Mouse (Mus musculus) midbrain, embryonic 15.5 days (tissue): ENCODE measurements at regions not wholly inside any gene's neighbourhood (a gene's known extent, or its start where the extent isn't known, plus 50 kb on each side); places are given as distances from the start of the nearest gene placed in this dataset.

Experiments used
- ATAC-seq: fragments of 200-750 bp; cut with Nextera tagmentation; replicated peaks from 2 replicates; pipeline ENCODE4 v1.8.0; 2017; ENCODE audit warnings: moderate TSS enrichment
- H3K27ac ChIP-seq: fragments of 300-500 bp; sonication (generic); 2 replicates; pipeline ENCODE4 v1.5.1; 2015; ENCODE audit warnings: mild to moderate bottlenecking, inconsistent platforms
- H3K27me3 ChIP-seq: fragments of 300-500 bp; sonication (generic); replicated peaks from 2 replicates; pipeline ENCODE4 v1.6.1; 2015; ENCODE audit warnings: inconsistent platforms
- H3K36me3 ChIP-seq: fragments of 300-500 bp; sonication (generic); replicated peaks from 2 replicates; pipeline ENCODE4 v1.6.1; 2015; ENCODE audit warnings: inconsistent platforms
- H3K4me1 ChIP-seq: fragments of 300-500 bp; sonication (generic); 2 replicates; pipeline ENCODE4 v1.6.1; 2015; ENCODE audit warnings: inconsistent platforms
- H3K4me2 ChIP-seq: fragments of 300-500 bp; sonication (generic); 2 replicates; pipeline ENCODE4 v1.6.1; 2015; ENCODE audit warnings: inconsistent platforms, mild to moderate bottlenecking, moderate library complexity
- H3K4me3 ChIP-seq: fragments of 300-500 bp; sonication (generic); 2 replicates; pipeline ENCODE4 v1.5.1; 2015; ENCODE audit warnings: mild to moderate bottlenecking, inconsistent platforms
- H3K9ac ChIP-seq: fragments of 300-500 bp; sonication (generic); 2 replicates; pipeline ENCODE4 v1.6.1; 2015; ENCODE audit warnings: mild to moderate bottlenecking, inconsistent platforms
- H3K9me3 ChIP-seq: fragments of 300-500 bp; sonication (generic); 2 replicates; pipeline ENCODE4 v1.6.1; 2016; ENCODE audit warnings: inconsistent platforms
- WGBS: fragments of 180-500 bp; shearing (Covaris S2); methylation state at CpG from one replicate; pipeline ENCODE4 v1.1.7; 2015; ENCODE audit warnings: mixed read lengths; 5-methylcytosine and 5-hydroxymethylcytosine counted together

DNA sequence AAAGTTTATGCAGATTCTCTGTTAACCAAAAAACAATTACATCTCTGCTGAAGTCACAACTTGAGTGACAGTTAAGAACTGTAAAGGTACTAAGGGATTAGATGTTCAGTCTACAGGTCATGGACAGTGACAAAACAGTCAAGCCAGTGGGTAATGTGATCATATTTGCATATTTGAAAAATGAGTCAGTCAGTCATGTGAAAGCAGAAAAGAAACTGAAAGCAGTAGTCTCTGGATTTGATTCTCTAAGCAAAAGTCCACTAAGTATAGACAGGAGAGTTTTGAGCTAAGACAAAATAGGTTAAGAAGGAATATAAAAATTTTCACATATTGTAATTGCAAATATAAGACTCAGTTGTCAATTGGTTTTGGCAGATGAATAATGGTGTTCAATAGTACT, 270.4 kb upstream of the Epha5 start:
- ATAC-seq: no peak

DNA sequence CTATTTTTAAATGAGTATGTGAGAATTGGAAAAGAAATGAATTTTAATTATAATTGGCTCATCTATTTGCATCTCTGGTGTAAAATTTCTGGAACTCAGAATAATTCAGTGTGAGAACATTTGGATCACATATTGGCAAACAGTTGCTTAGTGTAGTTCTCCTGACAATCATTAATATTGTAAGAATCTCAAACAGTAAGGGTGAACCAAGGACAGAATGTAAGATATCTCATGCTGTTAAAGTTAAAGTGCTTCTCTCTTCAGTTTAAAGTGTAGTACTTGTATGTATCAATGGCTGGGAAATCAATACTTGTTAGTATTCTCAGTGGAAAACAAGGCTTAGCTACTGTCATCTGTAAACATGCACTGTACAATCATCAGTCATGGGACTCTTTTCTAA, 238.0 kb upstream of the Epha5 start:
- no peaks in the 10 kb centered on the region for H3K4me1 ChIP-seq
- no peak overlapping the region for H3K4me2 ChIP-seq
- no peak overlapping the region for H3K4me3 ChIP-seq
- H3K9ac ChIP-seq: no peak overlapping the region
- no peaks in the 10 kb centered on the region for H3K27me3 ChIP-seq
- H3K9me3 ChIP-seq: no peaks in the 10 kb centered on the region
- ATAC-seq: no peak
- no peaks in the 10 kb centered on the region for H3K36me3 ChIP-seq
- no peak overlapping the region for H3K27ac ChIP-seq

More for the DNA sequence above, 270.4 kb upstream of the Epha5 start:
- no peaks in the 10 kb centered on the region for H3K27me3 ChIP-seq
- H3K9ac ChIP-seq: no peak overlapping the region
- no peaks in the 10 kb centered on the region for H3K36me3 ChIP-seq
- no peak overlapping the region for H3K27ac ChIP-seq
- no peaks in the 10 kb centered on the region for H3K9me3 ChIP-seq
- no peak overlapping the region for H3K4me3 ChIP-seq
- H3K4me1 ChIP-seq: no peaks in the 10 kb centered on the region
- H3K4me2 ChIP-seq: no peak overlapping the region

DNA sequence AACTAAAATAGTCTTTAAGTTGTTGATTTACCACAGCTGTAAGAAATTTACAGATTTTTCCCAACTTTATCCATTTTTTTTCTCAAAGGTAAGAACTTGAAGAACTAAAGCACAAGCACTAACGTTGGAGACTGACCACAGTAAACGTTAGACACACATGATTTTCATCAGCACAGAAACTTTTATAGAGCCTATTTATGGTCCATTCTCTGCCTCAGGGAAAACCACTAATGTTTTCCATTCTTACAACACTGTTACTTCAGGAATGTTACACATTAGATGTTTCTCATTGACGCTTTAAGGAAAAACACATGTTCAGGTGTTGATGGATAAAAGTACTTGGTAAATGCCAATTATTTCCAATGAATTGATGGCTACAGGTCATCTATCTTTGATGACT, 218.3 kb upstream of the Epha5 start:
- Histone ChIP-seq H3K27ac (no peak overlapping the region), H3K27me3 (no peaks in the 10 kb centered on the region), H3K4me2 (no peak overlapping the region), H3K9ac (no peak overlapping the region), H3K36me3 (no peaks in the 10 kb centered on the region), H3K9me3 (no peaks in the 10 kb centered on the region), H3K4me1 (no peaks in the 10 kb centered on the region), H3K4me3 (no peak overlapping the region)
- ATAC-seq: no peak
- 91% methylated on average over 3 of the region's 3 CpGs for WGBS

DNA sequence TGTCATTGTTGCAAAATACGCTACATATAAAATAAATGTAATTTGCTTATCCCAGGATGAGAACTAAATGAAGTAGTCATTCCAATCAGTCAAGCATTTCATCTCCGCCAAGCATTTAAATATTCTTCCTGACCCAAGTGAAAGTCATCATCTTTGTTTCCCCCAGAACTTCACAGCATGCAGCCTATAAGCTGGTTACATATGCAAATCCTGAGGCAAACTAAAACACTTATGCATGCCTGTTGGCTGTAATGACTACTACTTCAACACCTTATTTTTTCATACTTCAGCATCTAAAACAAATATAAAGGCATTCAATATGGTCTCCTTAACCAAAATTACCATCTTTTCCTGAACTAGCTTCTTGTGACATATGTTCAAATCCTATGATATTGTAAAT, 215.7 kb upstream of the Epha5 start:
- Histone ChIP-seq H3K4me3 (no peak overlapping the region), H3K27ac (no peak overlapping the region), H3K4me2 (no peak overlapping the region), H3K9me3 (no peaks in the 10 kb centered on the region), H3K9ac (no peak overlapping the region), H3K36me3 (no peaks in the 10 kb centered on the region), H3K4me1 (no peaks in the 10 kb centered on the region), H3K27me3 (no peaks in the 10 kb centered on the region; the same call in 1 of the 2 replicates)
- 34% methylated on average over 2 of the region's 2 CpGs for WGBS
- no peak for ATAC-seq

DNA sequence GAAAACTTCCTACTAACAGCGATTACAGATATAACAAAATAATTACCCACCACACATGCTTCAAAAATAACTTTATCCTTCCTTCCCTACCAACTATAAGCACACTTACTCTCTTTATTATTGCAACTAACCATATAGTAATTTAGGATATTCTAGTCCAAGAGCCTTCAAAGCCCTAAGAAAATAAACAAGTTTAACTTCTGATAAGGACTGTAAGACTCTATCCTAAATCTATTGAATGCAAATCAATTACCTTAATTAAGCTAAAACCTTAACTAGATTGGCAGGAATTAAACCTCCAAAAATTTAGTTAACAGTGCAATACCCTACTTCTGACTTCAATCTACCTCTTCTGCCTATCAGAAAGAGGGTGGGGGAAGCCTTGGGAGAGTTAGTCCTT, 201.0 kb upstream of the Epha5 start:
- 97% methylated on average over 1 of the region's 1 CpGs for WGBS
- Histone ChIP-seq H3K4me1 (no peaks in the 10 kb centered on the region), H3K9ac (no peak overlapping the region), H3K4me2 (no peak overlapping the region), H3K27ac (no peak overlapping the region), H3K36me3 (no peaks in the 10 kb centered on the region), H3K4me3 (no peak overlapping the region), H3K9me3 (no peaks in the 10 kb centered on the region), H3K27me3 (no peaks in the 10 kb centered on the region)
- no peak for ATAC-seq

DNA sequence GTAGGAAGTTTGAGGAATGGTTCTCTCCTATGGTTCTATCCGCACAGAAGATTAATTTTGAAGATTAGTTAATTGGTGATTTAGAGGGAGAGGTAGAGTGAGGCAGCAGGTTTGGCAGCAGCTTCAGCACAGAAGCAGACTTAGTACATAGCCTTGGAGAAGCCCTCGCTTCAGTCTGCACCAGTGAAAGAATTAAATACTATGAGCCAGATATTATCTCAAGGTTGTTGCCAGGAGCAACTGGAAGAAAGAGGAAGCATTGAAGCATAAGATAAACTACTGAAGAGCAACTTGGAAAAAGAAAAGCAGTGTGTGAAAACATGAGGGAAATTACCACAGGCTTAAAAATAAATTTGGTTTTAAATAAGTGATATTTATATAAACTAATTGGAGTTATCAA, 191.5 kb upstream of the Epha5 start:
- H3K4me2 ChIP-seq: no peak overlapping the region
- no peak overlapping the region for H3K27ac ChIP-seq
- H3K9me3 ChIP-seq: no peaks in the 10 kb centered on the region
- H3K4me1 ChIP-seq: no peaks in the 10 kb centered on the region
- H3K36me3 ChIP-seq: no peaks in the 10 kb centered on the region
- no peak overlapping the region for H3K4me3 ChIP-seq
- 43% methylated on average over 2 of the region's 2 CpGs for WGBS
- ATAC-seq: no peak
- no peaks in the 10 kb centered on the region for H3K27me3 ChIP-seq
- no peak overlapping the region for H3K9ac ChIP-seq

DNA sequence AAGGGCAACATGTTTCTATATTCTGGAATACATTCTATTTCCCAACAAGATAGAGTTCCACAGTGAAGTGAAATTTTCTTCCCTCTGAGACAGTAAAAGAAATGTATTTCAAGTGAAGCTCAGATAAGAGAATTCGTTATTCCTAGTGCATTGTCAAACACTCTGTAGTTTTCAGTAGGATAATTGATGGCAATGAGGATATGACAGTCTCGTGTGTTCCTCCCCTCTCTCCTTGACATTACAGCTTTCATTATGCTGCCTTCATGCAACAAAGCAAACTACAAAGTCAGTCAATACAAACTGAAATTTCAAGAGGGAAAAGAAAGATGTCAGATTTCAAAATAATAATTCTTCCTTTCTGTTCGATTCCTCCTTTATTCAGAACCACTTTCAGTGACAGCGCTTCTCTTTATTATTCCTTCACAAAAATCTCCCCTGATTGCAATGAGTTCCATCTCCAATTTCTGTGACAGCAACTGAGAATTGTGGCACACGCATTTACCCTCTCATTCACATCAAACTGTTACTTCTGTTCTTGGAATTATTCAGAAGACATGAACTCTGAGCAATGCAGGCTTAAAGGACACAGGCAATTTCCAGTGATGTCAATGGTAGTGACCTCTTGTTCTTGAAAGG, 148.2 kb upstream of the Epha5 start:
- H3K9me3 ChIP-seq: peaks cover 5% of the 10 kb centered on the region; the same call in 1 of the 2 replicates
- H3K4me3 ChIP-seq: no peak overlapping the region
- WGBS: 74% methylated on average over 5 of the region's 5 CpGs
- no peaks in the 10 kb centered on the region for H3K27me3 ChIP-seq
- no peaks in the 10 kb centered on the region for H3K4me1 ChIP-seq
- H3K9ac ChIP-seq: no peak overlapping the region
- H3K36me3 ChIP-seq: no peaks in the 10 kb centered on the region
- no peak overlapping the region for H3K4me2 ChIP-seq
- no peak for ATAC-seq
- no peak overlapping the region for H3K27ac ChIP-seq

DNA sequence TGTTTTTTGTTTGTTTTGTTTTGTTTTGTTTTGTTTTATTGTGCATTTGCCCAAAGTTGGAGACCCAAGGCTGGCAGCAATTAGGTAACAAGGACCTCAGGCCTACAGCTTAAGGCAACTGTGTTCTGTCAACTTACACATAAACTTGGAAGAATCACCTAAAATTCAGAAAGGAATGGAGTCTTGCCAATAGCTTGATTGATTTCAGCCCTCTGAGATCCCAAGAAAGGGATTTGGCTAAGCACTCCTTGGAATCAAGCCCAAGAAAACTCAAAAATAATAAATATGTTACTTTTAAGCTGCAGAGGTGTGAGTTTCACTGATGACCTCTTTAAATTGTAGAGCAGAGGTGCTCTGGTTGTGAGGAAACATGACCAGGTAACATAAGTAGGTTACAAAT, 102.7 kb upstream of the Epha5 start:
- Histone ChIP-seq H3K4me3 (no peak overlapping the region), H3K36me3 (no peaks in the 10 kb centered on the region), H3K27me3 (no peaks in the 10 kb centered on the region), H3K4me1 (no peaks in the 10 kb centered on the region), H3K9me3 (no peaks in the 10 kb centered on the region), H3K4me2 (no peak overlapping the region), H3K27ac (no peak overlapping the region), H3K9ac (no peak overlapping the region)
- ATAC-seq: no peak

DNA sequence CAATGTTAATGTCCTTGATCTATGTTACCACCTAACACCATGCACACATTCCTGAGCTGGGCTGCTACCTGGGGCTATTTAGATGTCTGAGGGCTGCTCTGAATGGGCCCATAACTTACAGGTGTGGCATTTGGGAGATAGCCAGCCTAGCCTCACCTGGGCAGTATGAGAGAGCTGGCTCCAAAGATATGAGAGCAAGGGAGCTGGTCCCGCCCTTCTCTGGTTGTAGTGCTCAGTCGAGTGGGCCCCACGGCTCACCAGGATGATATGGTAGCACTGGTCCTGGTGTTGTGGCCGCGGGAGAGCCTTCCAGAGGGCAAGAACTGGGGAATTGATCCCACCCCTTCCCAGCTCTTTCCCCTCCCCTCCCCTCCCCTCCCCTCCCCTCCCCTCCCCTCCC, 93.0 kb upstream of the Epha5 start:
- 88% methylated on average over 5 of the region's 5 CpGs for WGBS
- no peaks in the 10 kb centered on the region for H3K4me1 ChIP-seq

DNA sequence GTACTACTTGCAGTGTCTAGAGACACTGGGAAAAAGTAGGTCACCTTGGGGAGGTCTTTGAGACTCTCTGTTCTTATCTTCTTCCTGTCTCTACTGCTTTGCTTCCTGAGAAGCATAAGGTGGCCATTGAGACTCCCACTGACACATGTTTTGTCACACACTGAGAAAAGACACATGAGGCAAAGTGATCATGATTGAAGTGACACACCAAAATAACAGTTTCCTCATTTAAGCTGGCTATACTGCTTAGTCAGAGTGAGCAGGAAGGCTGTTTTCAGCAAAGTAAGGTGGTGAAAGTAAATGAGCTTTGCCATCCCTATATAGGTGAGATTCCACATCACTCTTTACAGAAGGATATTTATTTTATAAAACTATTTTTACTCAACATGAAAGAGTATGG, 63.8 kb upstream of the Epha5 start:
- Histone ChIP-seq H3K27ac (no peak overlapping the region), H3K4me1 (no peaks in the 10 kb centered on the region), H3K9me3 (no peaks in the 10 kb centered on the region), H3K27me3 (no peaks in the 10 kb centered on the region), H3K4me2 (no peak overlapping the region), H3K36me3 (no peaks in the 10 kb centered on the region), H3K9ac (no peak overlapping the region), H3K4me3 (no peak overlapping the region)
- ATAC-seq: no peak

More for the DNA sequence above, 93.0 kb upstream of the Epha5 start:
- Histone ChIP-seq H3K27ac (no peak overlapping the region), H3K27me3 (no peaks in the 10 kb centered on the region), H3K36me3 (no peaks in the 10 kb centered on the region), H3K9me3 (no peaks in the 10 kb centered on the region), H3K4me3 (no peak overlapping the region), H3K4me2 (no peak overlapping the region), H3K9ac (no peak overlapping the region)
- no peak for ATAC-seq
